Mouse (Mus musculus) kidney, adult 2 months (tissue): ENCODE measurements around the gene Cdc45.

Experiments
- CTCF ChIP-seq: fragments of 200-500 bp; conservative IDR thresholded peaks from 2 replicates; pipeline ENCODE4 v1.5.1; 2011; ENCODE audit warnings: low read depth, mild to moderate bottlenecking, control low read depth, low read length, moderate library complexity, mixed read lengths; ENCODE audit not compliant: insufficient read depth, insufficient read length
- POLR2A ChIP-seq: fragments of 200-500 bp; IDR thresholded peaks from one replicate; pipeline ENCODE4 v1.6.1; 2011; ENCODE audit warnings: low read depth, low read length, control low read depth

DNA sequence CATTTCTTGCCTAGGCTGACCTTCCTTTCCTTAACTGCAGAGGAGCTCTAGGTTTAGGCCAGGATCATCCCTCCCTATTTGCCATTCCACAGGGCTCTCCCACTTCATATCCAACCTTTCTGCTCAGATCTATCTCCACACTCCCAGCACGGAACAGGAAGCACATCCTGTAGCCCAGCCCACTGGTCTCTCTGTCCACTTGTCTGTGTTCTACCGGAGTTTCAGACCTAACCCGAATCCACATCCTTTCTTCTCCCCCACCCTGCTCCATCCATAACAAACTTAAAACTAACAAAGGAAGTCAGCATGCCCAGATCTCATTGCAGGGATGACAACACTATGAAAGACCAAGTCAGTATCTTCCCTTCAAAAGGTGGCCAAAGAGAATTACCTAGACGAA lies 45.4 kb downstream of the Cdc45 start:
- no peak for TF ChIP-seq POLR2A
- TF ChIP-seq CTCF: no peak
